Mouse (Mus musculus) intestine, embryonic 16.5 days (tissue): ENCODE data around the gene Galntl6. TPM values are rescaled to one million over a fixed set of nuclear protein-coding genes. Genes with fewer than 3 reads are reported as not detected.
A peak's percentile ranks its signal among the peaks of the same experiment; 100 is the strongest.

Experiments used
- ATAC-seq: fragments of 200-750 bp; cut with Nextera tagmentation; 2 replicates; pipeline ENCODE4 v1.8.0; 2017; ENCODE audit warnings: moderate TSS enrichment, moderate library complexity
- H3K27ac ChIP-seq: fragments of 300-500 bp; sonication (generic); 2 replicates; pipeline ENCODE4 v1.5.1; 2014; ENCODE audit warnings: mild to moderate bottlenecking, low read length
- H3K27me3 ChIP-seq: fragments of 300-500 bp; sonication (generic); replicated peaks from 2 replicates; pipeline ENCODE4 v1.6.1; 2014; ENCODE audit warnings: low read length, control low read depth, mixed read lengths; ENCODE audit not compliant: control insufficient read depth, insufficient read depth
- H3K36me3 ChIP-seq: fragments of 300-500 bp; sonication (generic); 2 replicates; pipeline ENCODE4 v1.6.1; 2014; ENCODE audit warnings: low read length, control low read depth; ENCODE audit not compliant: control insufficient read depth, insufficient read depth
- H3K4me1 ChIP-seq: fragments of 300-500 bp; sonication (generic); 2 replicates; pipeline ENCODE4 v1.6.1; 2014; ENCODE audit warnings: low read length, control low read depth, mixed read lengths; ENCODE audit not compliant: control insufficient read depth, insufficient read depth
- H3K4me2 ChIP-seq: fragments of 300-500 bp; sonication (generic); 2 replicates; pipeline ENCODE4 v1.6.1; 2014; ENCODE audit warnings: low read depth, low read length, control low read depth
- H3K4me3 ChIP-seq: fragments of 300-500 bp; sonication (generic); 2 replicates; pipeline ENCODE4 v1.5.1; 2014; ENCODE audit warnings: mild to moderate bottlenecking, low read length
- H3K9ac ChIP-seq: fragments of 300-500 bp; sonication (generic); 2 replicates; pipeline ENCODE4 v1.6.1; 2014; ENCODE audit warnings: low read depth, low read length
- H3K9me3 ChIP-seq: fragments of 300-500 bp; sonication (generic); 2 replicates; pipeline ENCODE4 v1.6.1; 2016; ENCODE audit warnings: low read length, control low read depth; ENCODE audit not compliant: control insufficient read depth
- WGBS: fragments of 180-500 bp; shearing (Covaris S2); extraction: QIAGEN DNeasy Blood & Tissue Kit; methylation state at CpG from one replicate; pipeline ENCODE4 v1.1.7; 2014; 5-methylcytosine and 5-hydroxymethylcytosine counted together
- polyA plus RNA-seq: library from polyadenylated mRNA; unstranded; fragments of >200 nt; fragmentation: Nextera tagmentation; extraction: Ambion mirVana; gene quantifications from 2 replicates; pipeline ENCODE4 v1.2.1, GENCODE M21; 2015

Gene Galntl6
- polyA plus RNA-seq: 0.48 and 0.56 TPM in 2 replicates

DNA sequence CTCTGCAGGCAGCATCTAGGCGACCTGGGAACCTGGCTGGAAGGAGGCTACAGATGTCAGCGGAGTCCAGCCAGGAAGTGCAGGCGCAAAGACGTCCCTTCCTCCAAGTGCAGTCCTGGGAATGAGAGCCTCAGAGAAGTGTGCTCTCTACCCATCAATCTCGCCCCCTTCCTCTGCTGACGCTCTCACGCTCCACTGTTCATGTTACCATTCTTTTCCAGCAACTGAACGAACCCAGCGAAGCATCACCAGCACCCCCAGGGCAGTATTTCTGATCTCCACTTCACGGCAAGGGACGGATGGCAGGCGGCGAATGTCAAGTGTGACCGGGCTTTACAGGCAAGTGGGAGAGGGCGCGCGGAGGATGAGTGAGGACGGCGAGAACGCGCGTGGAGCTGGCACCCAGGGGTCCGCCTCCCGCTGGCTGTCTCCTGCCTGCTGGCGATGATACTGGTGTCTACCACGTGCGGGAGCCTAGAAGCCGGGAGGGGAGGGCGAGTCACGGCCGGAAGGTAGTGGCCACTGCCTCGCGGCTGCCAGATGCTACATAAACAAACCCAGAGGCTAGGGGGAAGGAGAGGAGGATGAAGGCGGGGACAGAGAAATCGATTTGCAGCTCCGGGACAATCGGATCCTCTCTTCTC is at the start of gene Galntl6:
Gene Galntl6, minus strand, starts transcription at position 445 of the 644 bp plus-strand sequence.
- H3K4me2 ChIP-seq: peak within 1 kb of the TSS; percentile 94
- peak; percentile 67 for ATAC-seq

DNA sequence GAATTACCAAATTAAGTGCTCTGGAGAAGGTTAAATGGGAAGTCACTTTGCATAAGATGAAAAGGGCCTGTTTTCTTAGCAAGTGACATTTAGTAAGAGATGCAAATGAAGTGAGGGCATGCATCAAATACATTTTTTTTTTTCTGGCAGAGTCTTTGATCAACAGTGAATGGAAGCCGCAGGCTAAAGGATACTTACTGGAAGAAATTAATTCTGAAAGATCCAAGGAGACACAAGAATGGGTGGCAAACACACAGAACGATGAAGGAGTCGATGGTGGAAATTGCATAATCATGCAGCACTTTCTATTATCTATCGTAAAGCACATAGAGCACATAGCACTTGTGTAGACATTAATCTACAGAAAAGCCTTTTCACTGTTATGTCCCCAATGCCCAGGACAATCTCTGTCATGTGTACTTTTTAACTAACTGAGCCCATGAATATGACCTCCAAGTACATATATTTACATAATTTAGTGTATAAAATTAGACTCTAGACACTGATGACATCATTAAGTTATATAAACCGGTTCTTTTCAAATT is 44.8 kb upstream of the Galntl6 start:
- no peaks in the 10 kb centered on the region for H3K36me3 ChIP-seq
- WGBS: 82% methylated on average over 5 of the region's 5 CpGs
- no peaks in the 10 kb centered on the region for H3K4me1 ChIP-seq

More for the DNA sequence above, at the start of gene Galntl6:
- Histone ChIP-seq H3K36me3 (no peaks in the 10 kb centered on the region), H3K9ac (peak within 1 kb of the TSS; percentile 46), H3K9me3 (no peaks in the 10 kb centered on the region), H3K27me3 (peaks cover 5% of the 10 kb centered on the region; the same call in 1 of the 2 replicates), H3K4me1 (no peaks in the 10 kb centered on the region), H3K27ac (no peak within 1 kb of the TSS), H3K4me3 (peak within 1 kb of the TSS; percentile 48)
- under 1% methylated on average over 37 of the region's 37 CpGs for WGBS

GRCm38 (mm10) chr8:58943773-58944172 is 31.3 kb upstream of the Galntl6 start:
- Histone ChIP-seq H3K27ac (no peak overlapping the region), H3K9ac (no peak overlapping the region), H3K4me3 (no peak overlapping the region), H3K36me3 (no peaks in the 10 kb centered on the region), H3K9me3 (no peaks in the 10 kb centered on the region), H3K27me3 (no peaks in the 10 kb centered on the region), H3K4me1 (no peaks in the 10 kb centered on the region), H3K4me2 (no peak overlapping the region)
- WGBS: 86% methylated on average over 4 of the region's 4 CpGs
- no peak for ATAC-seq

More for the DNA sequence above, 44.8 kb upstream of the Galntl6 start:
- Histone ChIP-seq H3K4me2 (no peak overlapping the region), H3K9me3 (no peaks in the 10 kb centered on the region), H3K27ac (no peak overlapping the region), H3K27me3 (no peaks in the 10 kb centered on the region), H3K4me3 (no peak overlapping the region), H3K9ac (no peak overlapping the region)
- no peak for ATAC-seq

- Histone ChIP-seq H3K27me3 (no peaks in the 10 kb centered on the region), H3K4me3 (no peak overlapping the region), H3K4me1 (no peaks in the 10 kb centered on the region), H3K9ac (no peak overlapping the region), H3K27ac (no peak overlapping the region), H3K9me3 (no peaks in the 10 kb centered on the region), H3K4me2 (no peak overlapping the region), H3K36me3 (no peaks in the 10 kb centered on the region)
- no peak for ATAC-seq
- WGBS: 71% methylated on average over 1 of the region's 1 CpGs
Measured at GRCm38 (mm10) chr8:58931066-58931465, 18.6 kb upstream of the Galntl6 start.

GRCm38 (mm10) chr8:58915142-58915541 is 2.7 kb upstream of the Galntl6 start:
- Histone ChIP-seq H3K27me3 (peaks cover 5% of the 10 kb centered on the region; the same call in 1 of the 2 replicates), H3K4me3 (no peak overlapping the region), H3K27ac (no peak overlapping the region), H3K36me3 (no peaks in the 10 kb centered on the region), H3K4me2 (no peak overlapping the region), H3K4me1 (no peaks in the 10 kb centered on the region), H3K9ac (no peak overlapping the region), H3K9me3 (no peaks in the 10 kb centered on the region)
- 37% methylated on average over 2 of the region's 2 CpGs for WGBS
- no peak for ATAC-seq

GRCm38 (mm10) chr8:58913640-58913968 is 1.2 kb upstream of the Galntl6 start:
- H3K27me3 ChIP-seq: peaks cover 5% of the 10 kb centered on the region; the same call in 1 of the 2 replicates
- 67% methylated on average over 2 of the region's 3 CpGs for WGBS
- H3K9ac ChIP-seq: no peak overlapping the region
- no peak overlapping the region for H3K27ac ChIP-seq
- ATAC-seq: no peak
- no peak overlapping the region for H3K4me3 ChIP-seq
- H3K4me1 ChIP-seq: no peaks in the 10 kb centered on the region
- H3K9me3 ChIP-seq: no peaks in the 10 kb centered on the region
- H3K4me2 ChIP-seq: no peak overlapping the region; the same call in 1 of the 2 replicates
- H3K36me3 ChIP-seq: no peaks in the 10 kb centered on the region

DNA sequence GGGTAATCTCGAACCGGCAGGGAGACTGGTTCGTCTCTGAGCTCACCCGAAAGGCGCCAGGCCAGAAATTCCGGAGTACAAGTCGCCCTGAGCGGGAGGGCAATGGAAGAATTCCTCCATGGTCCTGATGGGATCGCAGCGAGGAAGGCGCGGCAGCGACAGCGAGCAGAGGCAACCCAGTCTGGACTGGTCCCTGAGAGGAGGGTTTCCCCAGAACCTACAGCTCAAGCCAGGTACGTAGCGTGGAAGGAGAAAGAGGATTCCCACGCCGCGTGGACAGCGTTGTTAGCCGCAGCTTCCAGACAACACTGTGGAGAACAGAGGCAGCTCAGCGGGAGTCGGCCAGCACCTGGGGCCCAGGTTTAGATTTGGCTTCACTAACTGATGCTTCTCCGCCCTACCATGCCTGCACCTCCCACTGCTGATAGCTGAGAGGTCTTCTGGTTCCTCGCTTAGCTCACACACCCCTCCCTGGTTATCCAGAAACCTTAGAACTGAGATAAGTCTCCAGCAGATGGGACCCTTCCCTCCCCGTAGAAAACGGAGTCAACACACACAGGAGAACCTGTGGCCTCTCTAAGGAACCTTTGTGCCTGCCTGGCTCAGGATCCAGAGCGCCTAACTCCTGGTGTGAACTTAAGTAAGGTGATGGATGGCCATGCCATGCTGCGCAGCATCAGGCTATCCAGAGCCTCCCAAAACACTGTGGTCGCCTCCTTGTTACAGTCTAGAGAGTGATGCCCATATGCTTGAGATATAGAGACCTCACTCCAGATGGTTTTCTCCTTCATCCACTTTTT is 600 bp upstream of the Galntl6 start:
- Histone ChIP-seq H3K9me3 (no peaks in the 10 kb centered on the region), H3K4me1 (no peaks in the 10 kb centered on the region), H3K36me3 (no peaks in the 10 kb centered on the region), H3K27ac (no peak overlapping the region), H3K4me2 (peak overlapping the region; percentile 94), H3K9ac (peak overlapping the region; percentile 46), H3K27me3 (peaks cover 5% of the 10 kb centered on the region; the same call in 1 of the 2 replicates), H3K4me3 (peak overlapping the region; percentile 48)
- WGBS: 3% methylated on average over 30 of the region's 30 CpGs
- ATAC-seq: peak; percentile 72

DNA sequence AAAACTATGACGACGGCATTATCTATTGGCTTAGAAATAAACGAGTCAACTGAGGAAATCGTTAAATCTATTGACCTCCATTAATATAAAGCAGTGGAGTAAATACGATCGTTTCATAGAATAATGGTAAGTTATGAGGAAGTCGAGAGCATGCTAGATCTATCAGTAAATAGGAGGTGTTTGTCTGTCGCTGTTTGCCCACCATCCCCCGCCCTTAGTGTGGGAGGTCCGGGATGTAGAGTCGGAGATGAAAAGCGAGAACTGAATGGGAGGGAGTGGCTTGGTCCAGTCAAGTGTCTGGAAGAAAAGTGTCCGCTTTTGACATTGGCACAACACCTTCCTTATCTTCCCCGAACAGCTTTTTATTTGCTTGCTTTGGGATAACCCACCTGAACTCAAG is 763 bp downstream of the Galntl6 start, which contains the start of gene BC030500:
Gene BC030500, plus strand, starts transcription at position 79 of the 400 bp plus-strand sequence.
- H3K9ac ChIP-seq: peak within 1 kb of the TSS; percentile 46
- no peaks in the 10 kb centered on the region for H3K4me1 ChIP-seq
- no peak within 1 kb of the TSS for H3K27ac ChIP-seq
- H3K4me2 ChIP-seq: peak within 1 kb of the TSS; percentile 94
- ATAC-seq: no peak
- H3K9me3 ChIP-seq: no peaks in the 10 kb centered on the region
- WGBS: 8% methylated on average over 14 of the region's 14 CpGs
- peaks cover 5% of the 10 kb centered on the region; the same call in 1 of the 2 replicates for H3K27me3 ChIP-seq
- peak within 1 kb of the TSS; percentile 48 for H3K4me3 ChIP-seq
- H3K36me3 ChIP-seq: no peaks in the 10 kb centered on the region

DNA sequence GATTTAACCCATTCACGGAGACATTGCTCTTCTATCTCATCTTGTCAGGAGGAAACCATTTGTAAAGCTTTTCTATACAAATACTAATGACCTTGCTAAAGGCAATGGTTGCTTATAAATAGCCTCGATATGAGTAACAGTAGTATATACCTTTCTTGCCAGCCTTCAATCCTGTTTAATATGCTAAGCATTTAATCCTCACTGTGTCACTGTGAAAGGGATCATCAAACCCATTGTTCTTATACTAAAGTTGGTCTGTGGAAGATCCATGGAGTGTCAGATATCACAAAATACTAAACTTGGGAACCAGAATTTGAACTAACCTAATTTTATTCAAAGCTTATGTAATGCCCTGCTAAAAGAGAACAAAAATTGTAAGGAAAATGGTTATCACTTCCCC is 8.0 kb downstream of the Galntl6 start:
- no peaks in the 10 kb centered on the region for H3K4me1 ChIP-seq
- no peak for ATAC-seq
- H3K36me3 ChIP-seq: no peaks in the 10 kb centered on the region
- no peak overlapping the region for H3K4me3 ChIP-seq
- H3K27ac ChIP-seq: no peak overlapping the region
- 38% methylated on average over 2 of the region's 2 CpGs for WGBS
- H3K9me3 ChIP-seq: no peaks in the 10 kb centered on the region
- no peak overlapping the region for H3K4me2 ChIP-seq
- no peak overlapping the region for H3K9ac ChIP-seq
- H3K27me3 ChIP-seq: no peaks in the 10 kb centered on the region
